Mouse (Mus musculus): Measurements from ENCODE around the gene Klhl25.
"Not testable (repeated sequence)": the region's sequence is repeated elsewhere in the genome, so short reads cannot be mapped to it uniquely, and the experiment has no call there.

The Klhl25 gene

GRCm38 (mm10) chr7:75845936-75846335 lies 2.2 kb upstream of the Klhl25 start:
- DNase-seq (ENCODE audit: low spot score): no peak

GRCm38 (mm10) chr7:75846942-75847341 lies 1.2 kb upstream of the Klhl25 start:
- no peak for DNase-seq (ENCODE audit: low spot score)

DNA sequence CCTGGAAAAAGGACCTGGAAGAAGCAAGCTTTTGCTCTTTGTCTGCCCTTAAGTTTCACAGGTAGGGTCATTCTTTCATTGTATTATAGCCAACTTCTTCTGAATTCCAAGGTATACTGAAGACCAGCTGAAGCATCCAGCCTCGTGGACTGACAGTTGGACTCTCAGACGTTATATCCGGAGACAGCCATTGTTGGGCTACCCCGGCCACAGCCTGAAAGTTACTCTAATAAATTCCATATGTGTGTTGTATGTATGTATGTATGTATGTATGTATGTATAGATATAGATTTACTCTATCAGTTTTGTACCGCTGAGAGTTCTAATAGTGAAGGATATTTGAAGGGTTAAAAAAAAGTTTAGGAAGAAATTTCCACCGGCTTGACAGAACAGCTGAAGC lies 621 bp upstream of the Klhl25 start:
- no peak for DNase-seq (ENCODE audit: low spot score)

- DNase-seq (ENCODE audit: low spot score): no peak
These were observed 913 bp downstream of the Klhl25 start for GRCm38 (mm10) chr7:75848776-75849670.

- DNase-seq (ENCODE audit: low spot score): not testable (repeated sequence)
These were observed 2.3 kb downstream of the Klhl25 start for GRCm38 (mm10) chr7:75850396-75850795.

DNA sequence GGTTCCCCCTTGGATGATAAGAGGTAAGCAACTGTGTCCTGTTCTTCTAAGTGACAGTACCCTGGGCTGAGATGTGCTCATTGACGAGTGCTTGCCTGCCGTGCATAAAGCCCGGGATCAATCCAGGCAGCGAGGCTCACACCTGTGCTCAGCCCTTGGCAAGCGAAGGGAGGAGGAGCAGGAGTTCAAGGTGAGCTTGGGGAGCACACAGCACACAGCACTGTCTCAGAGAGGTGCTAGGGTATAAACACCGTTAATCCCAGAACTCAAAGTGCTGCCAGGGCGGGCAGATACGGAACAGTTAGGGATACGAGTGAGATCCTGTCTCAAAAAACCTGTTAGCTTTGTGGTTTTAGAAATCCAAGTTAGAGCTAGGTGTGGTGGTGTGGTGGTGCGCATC lies 3.2 kb downstream of the Klhl25 start:
- DNase-seq (ENCODE audit: low spot score): no peak

DNA sequence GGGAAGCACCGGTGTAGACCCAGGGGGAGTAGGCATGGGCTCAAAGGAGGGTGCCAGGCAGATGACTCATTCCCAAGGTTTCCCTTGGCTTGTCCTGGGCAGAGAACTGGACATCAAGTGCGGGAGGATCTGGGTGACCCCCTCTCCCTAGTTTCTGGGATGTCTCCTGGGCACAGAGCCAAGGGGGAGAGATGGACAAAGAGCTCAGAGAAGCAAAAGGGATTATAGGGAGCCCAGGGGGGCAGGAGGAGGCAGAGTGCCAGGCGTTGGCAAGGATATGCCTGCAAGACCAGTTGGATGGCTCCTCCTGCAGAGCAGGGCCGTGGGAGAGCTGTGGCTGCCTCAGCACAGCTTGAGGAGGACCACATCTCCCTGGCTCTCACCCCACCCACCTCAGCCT lies 4.3 kb downstream of the Klhl25 start:
- DNase-seq (ENCODE audit: low spot score): no peak

- DNase-seq (ENCODE audit: low spot score): no peak
These were observed 5.2 kb downstream of the Klhl25 start for GRCm38 (mm10) chr7:75853171-75853830.

- DNase-seq (ENCODE audit: low spot score): no peak
These were observed 6.3 kb downstream of the Klhl25 start for GRCm38 (mm10) chr7:75854231-75854925.

DNA sequence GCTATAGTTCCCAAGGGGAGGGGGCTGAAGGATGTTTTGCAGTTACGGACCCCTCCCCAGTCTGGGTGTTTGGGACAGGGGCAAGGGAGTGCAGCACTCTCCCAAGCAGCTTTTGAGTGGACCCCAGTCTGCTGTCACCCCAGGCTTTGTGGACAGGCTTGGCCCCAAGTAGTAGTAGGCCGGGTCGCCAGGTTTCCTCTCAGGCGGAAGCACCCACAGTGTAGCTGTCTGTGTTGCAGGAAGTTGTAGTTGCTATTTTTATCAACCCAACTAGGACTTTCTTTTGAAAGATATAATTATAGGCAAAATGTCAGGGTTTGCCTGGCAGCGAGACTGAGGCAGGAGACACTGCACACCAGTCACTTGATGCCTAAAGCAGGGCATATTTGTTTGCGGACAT lies 6.9 kb downstream of the Klhl25 start:
- DNase-seq (ENCODE audit: low spot score): no peak

GRCm38 (mm10) chr7:75856259-75856658 lies 8.1 kb downstream of the Klhl25 start:
- DNase-seq (ENCODE audit: low spot score): no peak

DNA sequence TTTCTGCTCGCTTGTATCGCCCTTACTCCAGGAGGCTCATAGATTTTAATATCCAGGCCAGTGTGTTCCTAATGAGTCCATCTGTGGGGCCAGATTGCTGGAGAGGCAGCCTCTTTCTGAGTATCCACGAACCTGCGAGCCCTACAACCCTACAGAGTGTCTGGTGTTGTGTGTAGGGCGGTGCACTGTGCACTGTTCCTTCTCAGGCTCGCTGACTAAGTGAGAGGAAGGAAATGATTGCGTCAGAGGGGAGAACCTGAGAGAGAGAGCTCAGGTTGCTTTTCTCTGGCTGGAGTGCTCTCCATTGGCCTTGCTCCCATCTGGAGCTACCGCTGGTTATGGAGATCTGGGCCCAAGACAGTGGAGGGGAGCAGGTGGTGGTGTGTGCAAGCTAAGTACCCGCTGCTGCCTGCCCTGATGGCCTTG lies 11.7 kb downstream of the Klhl25 start:
- DNase-seq (ENCODE audit: low spot score): no peak

- DNase-seq (ENCODE audit: low spot score): not testable (repeated sequence)
These were observed 13.7 kb downstream of the Klhl25 start for GRCm38 (mm10) chr7:75861638-75862426.

DNA sequence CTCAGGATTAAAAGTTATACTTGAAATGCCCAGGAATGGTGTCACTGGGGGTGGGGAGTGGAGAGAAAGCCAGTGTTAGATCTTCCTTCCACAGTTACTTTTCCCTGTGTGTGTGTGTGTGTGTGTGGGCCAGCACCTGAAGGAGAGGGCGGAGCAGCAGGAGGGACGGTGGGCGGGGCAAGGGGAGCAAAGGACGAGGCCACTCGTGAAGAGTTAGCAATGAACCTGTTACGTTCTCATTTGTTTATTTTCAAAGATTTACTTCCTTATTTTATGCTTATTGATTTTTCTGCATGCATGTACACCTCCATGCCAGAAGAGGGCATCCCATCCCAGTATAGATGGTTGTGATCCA lies 14.3 kb downstream of the Klhl25 start:
- DNase-seq (ENCODE audit: low spot score): not testable (repeated sequence)

GRCm38 (mm10) chr7:75863248-75863911 lies 15.3 kb downstream of the Klhl25 start:
- DNase-seq (ENCODE audit: low spot score): not testable (repeated sequence)

DNA sequence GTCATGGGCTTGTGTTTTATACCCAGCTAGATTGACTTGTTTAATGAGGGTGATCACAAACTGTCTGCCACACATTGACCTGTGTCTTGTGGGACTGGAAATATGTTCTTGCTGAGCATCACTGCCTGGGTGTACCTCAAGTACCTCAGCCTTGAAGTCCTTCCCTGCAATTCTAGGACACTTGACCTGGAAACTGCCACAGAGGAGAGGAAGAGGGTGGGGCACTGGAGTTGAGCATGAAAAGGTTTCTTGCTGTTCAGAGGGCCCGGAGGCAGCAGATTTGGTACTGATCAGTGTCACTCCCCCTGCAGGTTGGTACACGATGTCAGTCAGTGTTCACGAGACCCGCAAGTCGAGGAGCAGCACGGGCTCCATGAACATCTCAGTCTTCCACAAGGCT lies 16.9 kb downstream of the Klhl25 start:
- no peak for DNase-seq (ENCODE audit: low spot score)

- DNase-seq (ENCODE audit: low spot score): no peak
These were observed 18.4 kb downstream of the Klhl25 start for GRCm38 (mm10) chr7:75866557-75866956.

DNA sequence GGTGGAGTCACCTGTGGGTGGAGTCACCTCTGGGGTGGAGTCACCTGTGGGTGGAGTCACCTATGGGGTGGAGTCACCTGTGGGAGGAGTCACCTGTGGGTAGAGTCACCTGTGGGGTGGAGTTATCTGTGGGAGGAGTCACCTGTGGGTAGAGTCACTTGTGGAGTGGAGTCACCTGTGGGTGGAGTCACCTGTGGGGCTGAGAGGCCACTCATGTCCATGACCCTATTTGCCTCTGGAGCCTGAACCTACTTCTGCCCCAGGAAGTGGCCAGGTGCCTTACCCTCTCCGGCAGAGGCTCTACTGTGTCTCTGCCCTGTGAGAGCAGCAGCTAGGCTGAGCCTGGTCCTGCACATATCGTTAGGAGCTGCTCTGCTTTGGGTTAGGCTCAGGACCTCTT lies 20.6 kb downstream of the Klhl25 start:
- DNase-seq (ENCODE audit: low spot score): no peak

DNA sequence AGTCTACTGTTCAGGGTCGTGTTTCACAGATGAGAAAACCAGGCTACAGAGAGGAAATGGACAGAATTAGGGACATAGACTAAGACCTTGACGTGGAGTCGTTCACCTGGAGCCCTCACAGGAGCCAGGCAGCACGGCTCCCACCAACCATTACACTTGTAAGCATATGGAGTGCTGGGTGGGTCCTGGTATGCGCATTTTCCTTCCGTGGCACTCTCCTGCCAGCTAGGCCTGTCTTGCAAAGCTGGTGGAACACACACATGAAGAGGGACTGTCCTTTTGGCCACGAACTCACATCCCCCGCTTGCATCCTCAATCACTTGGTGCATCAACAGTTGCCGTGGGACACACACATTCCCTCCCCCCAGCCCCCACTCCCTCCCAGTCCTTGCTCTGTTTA lies 22.4 kb downstream of the Klhl25 start:
- DNase-seq (ENCODE audit: low spot score): no peak

DNA sequence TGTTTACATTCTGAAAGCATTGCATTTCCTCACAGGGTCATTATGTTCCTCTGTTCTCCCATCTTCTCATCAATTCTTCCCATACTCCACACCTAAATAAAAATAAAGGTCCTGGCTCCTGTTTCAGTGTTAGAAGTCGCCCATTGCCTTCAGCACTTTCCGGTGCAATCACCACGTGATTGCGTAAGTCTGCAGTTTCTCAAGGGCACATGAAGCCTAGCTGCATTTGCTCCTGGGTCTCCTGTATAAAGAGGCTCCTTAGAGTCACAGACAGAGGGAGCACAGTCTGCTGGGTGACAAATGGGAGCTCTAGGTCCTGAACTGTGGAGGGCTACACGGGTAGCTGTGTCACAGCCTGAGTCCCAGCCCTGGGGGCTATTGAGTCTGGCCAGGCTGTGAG lies 24.1 kb downstream of the Klhl25 start:
- DNase-seq (ENCODE audit: low spot score): no peak

- no peak for DNase-seq (ENCODE audit: low spot score)
These were observed 24.6 kb downstream of the Klhl25 start for GRCm38 (mm10) chr7:75872697-75873096.

- no peak for DNase-seq (ENCODE audit: low spot score)
These were observed 25.1 kb downstream of the Klhl25 start for GRCm38 (mm10) chr7:75873216-75873615.

Data from urinary bladder, postnatal 10 days (tissue).